Mouse (Mus musculus) thymus, adult 2 months (tissue): ENCODE measurements around the gene Sec1. TPM values are rescaled to one million over a fixed set of nuclear protein-coding genes. Genes with fewer than 3 reads are reported as not detected.

Source experiments
- DNase-seq: peaks from one replicate; pipeline ENCODE4 v3.0.0; 2021
- H3K27ac ChIP-seq: fragments of 200-500 bp; 2 replicates; pipeline ENCODE4 v1.5.1; 2012; ENCODE audit warnings: low read length, control low read depth; ENCODE audit not compliant: control insufficient read depth, insufficient read depth
- H3K27me3 ChIP-seq: fragments of 200-500 bp; 2 replicates; pipeline ENCODE4 v1.6.1; 2012; ENCODE audit warnings: mild to moderate bottlenecking, low read length, moderate library complexity, mixed read lengths; ENCODE audit not compliant: control insufficient read depth, insufficient read depth
- H3K36me3 ChIP-seq: fragments of 200-500 bp; 2 replicates; pipeline ENCODE4 v1.6.1; 2012; ENCODE audit warnings: mild to moderate bottlenecking, low read length, moderate library complexity; ENCODE audit not compliant: control insufficient read depth, insufficient read depth
- H3K4me1 ChIP-seq: fragments of 200-500 bp; replicated peaks from 2 replicates; pipeline ENCODE4 v1.6.1; 2012; ENCODE audit warnings: low read length; ENCODE audit not compliant: control insufficient read depth, insufficient read depth
- H3K4me3 ChIP-seq: fragments of 200-500 bp; 2 replicates; pipeline ENCODE4 v1.5.1; 2012; ENCODE audit warnings: mild to moderate bottlenecking, low read length, control low read depth, moderate library complexity; ENCODE audit not compliant: control insufficient read depth, insufficient read depth
- CTCF ChIP-seq: fragments of 200-500 bp; IDR thresholded peaks from 2 replicates; pipeline ENCODE4 v1.5.1; 2012; ENCODE audit warnings: mild to moderate bottlenecking, control low read depth, low read length, moderate library complexity, borderline replicate concordance; ENCODE audit not compliant: control insufficient read depth, poor library complexity, insufficient read depth; ENCODE audit errors: extremely low read depth
- POLR2A ChIP-seq: fragments of 200-500 bp; IDR thresholded peaks from 2 replicates; pipeline ENCODE4 v1.6.1; 2012; ENCODE audit warnings: mild to moderate bottlenecking, low read length, control low read depth, moderate library complexity; ENCODE audit not compliant: control insufficient read depth, poor library complexity, insufficient read depth; ENCODE audit errors: extremely low read depth
- WGBS: fragments of 180-500 bp; shearing (Covaris S2); methylation state at CpG from one replicate; pipeline ENCODE4 v1.1.7; 2018; 5-methylcytosine and 5-hydroxymethylcytosine counted together
- polyA plus RNA-seq: library from polyadenylated mRNA; depleted of rRNA; stranded (reverse); fragments of >200 nt; gene quantifications from 2 replicates; pipeline ENCODE4 v1.2.3, GENCODE M21; 2012

The Sec1 gene
- polyA plus RNA-seq, 1 experiment = 1.9 TPM

DNA sequence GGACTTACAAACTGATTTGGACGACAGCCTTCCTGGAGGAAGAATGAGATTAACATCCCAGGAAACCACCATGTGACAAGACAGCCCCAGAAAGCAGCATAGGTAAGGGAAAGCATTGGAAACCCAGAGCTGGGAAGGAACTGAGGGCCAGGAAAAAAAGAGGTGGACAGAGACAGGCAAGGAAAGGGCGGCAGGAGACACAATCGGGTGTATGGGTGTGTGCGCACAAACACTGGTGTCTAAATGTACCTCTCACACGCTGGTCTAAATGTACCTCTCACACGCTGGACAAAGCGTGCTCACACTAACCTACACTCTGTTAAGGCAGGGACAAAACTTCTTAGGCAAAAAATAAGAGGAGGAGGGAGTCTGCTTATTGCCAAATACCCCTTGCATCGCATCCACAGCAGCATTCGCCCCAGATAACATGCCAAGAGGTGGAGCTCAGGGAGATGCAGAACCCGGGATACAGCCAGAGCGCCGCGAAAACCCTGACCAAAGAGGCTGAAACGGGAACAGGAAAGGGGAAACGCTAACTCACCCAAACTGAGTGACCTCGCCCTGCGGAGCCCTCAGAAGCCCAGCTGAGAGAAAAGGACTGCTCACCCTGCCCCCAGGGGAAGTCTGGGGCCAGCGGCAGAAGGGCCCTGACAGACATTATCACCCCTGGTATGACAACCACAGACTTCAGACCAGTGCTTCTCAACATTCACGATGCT lies 21.7 kb upstream of the Sec1 start:
- no peak for DNase-seq

DNA sequence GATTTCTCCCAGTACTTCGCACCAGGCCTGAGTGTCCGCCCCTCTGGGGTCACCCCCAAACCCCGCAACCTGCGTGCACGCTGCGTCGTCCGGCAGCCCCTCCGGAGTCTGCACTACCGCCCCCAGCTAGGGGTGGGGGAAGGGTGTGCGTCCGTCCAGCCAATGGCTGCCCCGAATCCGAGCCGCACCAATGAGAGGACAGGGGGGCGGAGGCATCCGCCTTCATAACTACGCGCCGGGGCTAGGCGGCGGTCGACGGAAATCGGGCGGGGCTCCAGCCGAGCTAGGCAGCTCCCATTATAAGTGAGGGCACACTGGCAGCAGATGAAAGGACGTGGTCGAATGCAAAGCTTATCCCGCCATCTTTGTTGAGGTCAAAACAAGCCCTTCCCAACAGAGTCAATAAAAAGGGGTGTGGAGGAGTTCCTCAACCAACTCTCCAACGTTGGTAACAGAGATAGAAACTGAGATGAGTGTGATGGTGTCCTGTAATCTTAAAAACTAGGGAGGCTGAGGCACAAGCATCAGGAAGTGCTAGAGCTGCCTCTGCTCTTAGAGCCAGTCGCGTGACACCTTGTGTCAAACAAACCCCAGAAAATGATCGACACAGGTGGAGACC lies 21.0 kb upstream of the Sec1 start, which contains the start of gene Rpl18:
Gene Rpl18 (plus strand): TSS at position 368 of the 619 bp plus-strand sequence.
- peak within 1 kb of the TSS; percentile 7; the same call in 1 of the 2 replicates for H3K27ac ChIP-seq
- 7% methylated on average over 34 of the region's 34 CpGs for WGBS
- peak within 1 kb of the TSS; percentile 81 for H3K4me3 ChIP-seq
- TF ChIP-seq CTCF (0 out of 2 replicates have a peak, but pooled peaks have one; percentile 43), POLR2A (peak; percentile 78)
- H3K36me3 ChIP-seq = peaks cover 19% of the 10 kb centered on the region
- H3K4me1 ChIP-seq = peaks cover 37% of the 10 kb centered on the region
- DNase-seq = peak; percentile 96
- H3K27me3 ChIP-seq = no peaks in the 10 kb centered on the region

More for the DNA sequence above, 21.7 kb upstream of the Sec1 start:
- Histone ChIP-seq H3K4me3 (no peak overlapping the region), H3K27ac (peak overlapping the region; percentile 7; the same call in 1 of the 2 replicates), H3K4me1 (peaks cover 37% of the 10 kb centered on the region), H3K27me3 (no peaks in the 10 kb centered on the region), H3K36me3 (peaks cover 20% of the 10 kb centered on the region)
- no peak for TF ChIP-seq CTCF
- TF ChIP-seq POLR2A = no peak
- 56% methylated on average over 19 of the region's 19 CpGs for WGBS

DNA sequence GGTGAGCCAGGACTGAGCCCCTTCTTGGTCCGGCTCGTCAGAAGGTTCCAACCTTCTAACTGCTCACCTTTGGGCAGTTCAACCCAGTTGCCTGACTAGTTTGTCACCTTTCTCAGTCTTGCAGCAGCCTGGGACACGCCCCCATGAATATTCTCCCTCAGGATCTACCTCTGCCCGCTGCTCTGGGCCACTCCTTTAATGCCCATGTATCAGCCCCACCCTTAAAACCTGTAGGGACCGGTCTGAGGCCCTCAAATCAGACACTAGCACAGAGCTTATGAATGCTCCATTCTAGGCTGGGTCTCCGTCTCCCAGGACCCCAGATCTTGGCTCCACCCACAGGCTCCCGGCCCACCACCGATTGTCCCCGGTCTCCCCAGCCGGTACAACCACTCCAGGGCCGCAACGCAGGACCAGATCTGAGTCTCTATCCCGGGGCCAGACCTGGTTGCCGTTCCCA lies 20.5 kb upstream of the Sec1 start:
- H3K4me1 ChIP-seq = peaks cover 33% of the 10 kb centered on the region
- TF ChIP-seq CTCF (no peak), POLR2A (no peak)
- peak overlapping the region; percentile 81 for H3K4me3 ChIP-seq
- WGBS = 12% methylated on average over 14 of the region's 14 CpGs
- H3K36me3 ChIP-seq = peaks cover 14% of the 10 kb centered on the region
- no peaks in the 10 kb centered on the region for H3K27me3 ChIP-seq
- H3K27ac ChIP-seq = no peak overlapping the region
- no peak for DNase-seq

DNA sequence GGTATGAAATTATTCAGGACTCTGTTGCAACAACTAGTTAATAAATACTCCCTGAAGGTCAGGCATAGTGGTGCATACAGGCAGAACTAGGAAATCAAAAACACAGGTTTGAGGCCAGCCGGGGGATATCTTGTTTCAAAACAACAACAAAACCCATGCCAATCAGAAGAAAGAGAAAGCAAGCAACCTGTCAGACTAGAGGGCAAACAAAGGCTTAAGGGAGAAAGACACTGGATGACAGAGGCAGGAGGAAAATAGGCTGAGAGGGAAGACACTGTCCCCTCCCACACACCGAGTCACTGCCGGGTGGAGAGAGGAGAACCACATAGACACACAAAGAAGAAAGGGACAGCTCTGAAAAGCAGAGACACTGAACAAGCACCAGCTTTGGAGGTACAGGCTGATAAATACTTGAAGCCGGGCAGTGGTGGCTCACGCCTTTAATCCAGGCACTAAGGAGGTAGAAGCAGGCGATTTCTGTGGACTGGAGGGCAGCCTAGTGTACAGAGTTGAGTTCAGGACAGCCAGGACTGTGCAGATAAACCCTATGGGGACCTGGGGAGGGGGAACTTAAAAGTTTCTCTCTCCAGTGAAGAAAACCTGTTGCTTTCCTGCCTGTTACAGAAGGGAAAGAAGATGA lies 19.8 kb upstream of the Sec1 start:
- peak overlapping the region; percentile 81; the same call in 1 of the 2 replicates for H3K4me3 ChIP-seq
- H3K27ac ChIP-seq = no peak overlapping the region
- peaks cover 8% of the 10 kb centered on the region for H3K36me3 ChIP-seq
- TF ChIP-seq POLR2A (no peak), CTCF (no peak)
- H3K4me1 ChIP-seq = peaks cover 27% of the 10 kb centered on the region
- DNase-seq = no peak
- 92% methylated on average over 6 of the region's 6 CpGs for WGBS
- H3K27me3 ChIP-seq = no peaks in the 10 kb centered on the region

DNA sequence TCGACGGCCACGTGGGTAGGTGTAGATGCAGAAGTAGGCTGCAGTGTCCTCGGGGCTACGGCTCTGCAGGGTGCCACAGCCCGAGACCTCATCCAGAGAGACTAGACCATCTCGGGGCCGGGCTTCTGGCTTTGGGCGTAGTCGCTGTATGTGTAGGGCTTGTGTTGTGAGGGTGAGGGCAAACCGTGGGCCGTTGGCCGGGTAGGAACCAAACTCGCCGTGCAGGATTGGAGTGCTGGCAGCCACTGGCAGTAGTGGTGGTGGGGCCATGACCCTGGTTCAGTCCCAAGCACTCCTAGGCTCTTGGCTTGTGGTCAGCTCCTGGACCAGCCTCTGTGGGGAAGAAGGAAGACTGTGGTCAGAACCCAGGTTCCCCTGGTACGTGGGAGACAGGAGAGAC lies 19.2 kb upstream of the Sec1 start:
- no peak overlapping the region for H3K27ac ChIP-seq
- H3K36me3 ChIP-seq = peaks cover 8% of the 10 kb centered on the region
- no peak for DNase-seq
- WGBS = 97% methylated on average over 16 of the region's 16 CpGs
- H3K4me1 ChIP-seq = peaks cover 29% of the 10 kb centered on the region
- no peaks in the 10 kb centered on the region for H3K27me3 ChIP-seq
- H3K4me3 ChIP-seq = no peak overlapping the region
- TF ChIP-seq POLR2A (no peak), CTCF (no peak)

DNA sequence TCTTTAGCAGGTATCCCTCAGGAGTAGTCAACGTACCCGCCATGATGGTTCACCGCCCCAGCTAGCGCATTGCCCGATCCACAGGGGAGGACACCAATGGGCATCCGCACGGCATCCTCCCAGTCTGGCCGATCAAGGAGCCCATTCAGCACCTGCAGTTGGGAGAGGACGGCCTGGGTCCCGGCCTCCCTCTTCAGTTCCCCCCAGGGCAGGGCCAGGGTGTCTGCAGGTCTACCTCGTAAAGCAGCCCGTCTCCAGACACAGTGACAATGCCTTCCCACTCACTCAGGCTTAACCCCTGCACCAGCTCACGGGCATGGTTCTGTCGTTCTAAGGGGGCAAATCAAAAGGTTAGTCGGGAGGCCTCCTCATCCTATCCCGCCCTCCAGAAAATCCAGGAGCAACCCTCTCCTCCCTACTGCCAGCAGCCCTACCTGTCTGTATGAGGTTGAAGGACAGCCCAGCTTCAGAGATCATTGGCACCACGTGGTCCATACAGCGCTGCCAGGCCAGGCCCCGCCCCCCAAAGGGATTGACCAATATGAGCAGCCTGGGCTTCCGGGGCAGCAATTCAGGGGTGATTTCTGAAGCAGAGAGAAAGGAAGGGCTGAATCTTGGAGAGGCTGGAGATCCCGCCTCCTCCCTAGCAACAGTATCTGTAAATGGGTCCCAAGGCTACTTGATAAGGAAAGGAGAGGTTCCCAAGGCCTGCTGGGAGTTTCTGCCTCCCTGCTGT lies 18.0 kb upstream of the Sec1 start:
- H3K4me1 ChIP-seq = peaks cover 40% of the 10 kb centered on the region
- no peak overlapping the region for H3K4me3 ChIP-seq
- H3K27me3 ChIP-seq = no peaks in the 10 kb centered on the region
- 95% methylated on average over 21 of the region's 21 CpGs for WGBS
- no peak for TF ChIP-seq CTCF
- no peak for TF ChIP-seq POLR2A
- H3K36me3 ChIP-seq = peaks cover 8% of the 10 kb centered on the region
- no peak overlapping the region for H3K27ac ChIP-seq
- DNase-seq = no peak
